Mouse (Mus musculus): ENCODE measurements around the gene Ahcy. TPM values are rescaled to one million over a fixed set of nuclear protein-coding genes. Genes with fewer than 3 reads are reported as not detected.
A peak's percentile ranks its signal among the peaks of the same experiment; 100 is the strongest.

Ahcy gene
- polyA plus RNA-seq, 1 experiment, result 127 TPM

DNA sequence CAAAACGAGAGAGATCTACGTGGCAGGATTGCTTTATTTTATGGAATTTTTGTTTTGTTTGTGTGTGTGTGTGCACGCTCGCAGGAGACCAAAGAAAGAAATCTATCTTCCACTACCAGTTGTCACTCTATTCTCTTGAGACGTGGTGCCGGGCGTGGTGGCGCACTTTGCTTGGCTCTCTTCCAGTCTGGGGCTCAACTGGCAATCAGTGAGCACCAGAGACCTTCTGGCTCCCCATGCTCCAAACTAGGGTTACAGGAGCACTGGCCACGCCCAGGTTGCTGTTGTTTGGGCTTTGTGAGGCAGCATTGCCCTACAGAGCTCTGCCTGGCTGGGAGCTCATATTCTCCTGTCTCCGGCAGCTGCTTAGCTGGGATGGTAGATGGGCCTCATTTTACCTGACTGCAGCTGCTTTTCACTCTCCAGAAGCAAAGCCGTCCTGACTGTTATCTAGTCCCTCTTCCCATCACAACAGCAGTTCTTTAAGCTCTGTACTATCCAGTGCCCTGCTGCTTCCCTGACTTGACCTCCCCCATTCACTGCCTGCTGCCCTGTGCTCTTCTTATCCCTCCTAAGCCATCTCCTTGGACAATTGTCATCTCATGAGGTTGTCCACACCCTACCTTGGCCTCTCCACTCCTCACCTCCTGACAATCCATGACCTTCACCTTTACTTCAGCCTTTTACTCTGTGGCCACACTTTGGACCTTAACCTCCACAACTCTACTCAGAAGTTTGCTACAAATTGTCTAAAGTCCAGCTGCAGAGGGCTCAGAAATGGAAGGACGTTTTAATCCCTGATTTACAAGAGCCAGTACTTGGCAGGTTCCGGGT, 16.8 kb upstream of the Ahcy start:
- Histone ChIP-seq H3K36me3 (ENCODE audit: control insufficient read depth, insufficient read depth) (no peaks in the 10 kb centered on the region), H3K79me3 (ENCODE audit: low read depth) (no peaks in the 10 kb centered on the region), H3K79me2 (ENCODE audit: control insufficient read depth, insufficient read depth) (no peaks in the 10 kb centered on the region)

DNA sequence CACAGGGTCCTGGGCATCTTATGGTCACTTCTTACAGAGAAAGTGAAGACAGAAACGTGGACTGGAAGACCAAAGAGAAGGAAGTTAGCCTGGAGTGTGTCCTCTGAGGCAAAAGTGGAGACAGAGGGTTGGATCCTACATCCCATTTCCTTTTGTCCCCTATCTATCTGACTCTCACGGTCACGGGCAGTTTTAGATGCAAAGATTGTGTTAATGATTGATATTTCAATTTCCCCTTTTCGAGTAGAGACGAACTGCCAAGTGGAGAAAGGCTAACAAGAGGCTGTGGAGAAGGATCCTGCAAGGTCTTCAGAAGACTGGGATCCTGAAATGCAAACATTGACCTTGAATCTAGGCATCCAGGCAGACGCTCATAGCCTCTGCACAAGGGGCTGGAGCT, 14.0 kb upstream of the Ahcy start:
- Histone ChIP-seq H3K79me2 (ENCODE audit: control insufficient read depth, insufficient read depth) (no peaks in the 10 kb centered on the region), H3ac (ENCODE audit: control insufficient read depth, insufficient read length, low read depth) (no peak overlapping the region), H3K36me3 (ENCODE audit: control insufficient read depth, insufficient read depth) (no peaks in the 10 kb centered on the region), H3K27me3 (ENCODE audit: control insufficient read depth, insufficient read depth, insufficient read length) (no peaks in the 10 kb centered on the region), H3K79me3 (ENCODE audit: low read depth) (no peaks in the 10 kb centered on the region), H3K4me3 (ENCODE audit: insufficient read depth, poor library complexity, severe bottlenecking) (no peak overlapping the region)
- TF ChIP-seq FOSL1 (IDR thresholded peaks at IDR 0.05; ENCODE audit: insufficient read depth, low read length, poor library complexity, severe bottlenecking), result no peak
- no peak for TF ChIP-seq MAX (IDR thresholded peaks at IDR 0.05)
- TF ChIP-seq USF1 (IDR thresholded peaks at IDR 0.05; ENCODE audit: low read depth), result no peak
- TF ChIP-seq CEBPB (IDR thresholded peaks at IDR 0.05; ENCODE audit: low read depth), result no peak
- no peak for TF ChIP-seq MYOD1 (IDR thresholded peaks at IDR 0.05; ENCODE audit: control insufficient read depth, insufficient read length, low read depth)
- no peak for TF ChIP-seq CTCF (IDR thresholded peaks at IDR 0.05; ENCODE audit: control insufficient read depth, insufficient read depth, insufficient read length)
- no peak for TF ChIP-seq MYOG (IDR thresholded peaks at IDR 0.05; ENCODE audit: control insufficient read depth, extremely low read depth, insufficient read length)

More for the DNA sequence above, 16.8 kb upstream of the Ahcy start:
- Histone ChIP-seq H3ac (ENCODE audit: control insufficient read depth, insufficient read length, low read depth) (no peak overlapping the region), H3K27me3 (ENCODE audit: control insufficient read depth, insufficient read depth, insufficient read length) (no peaks in the 10 kb centered on the region), H3K4me3 (ENCODE audit: insufficient read depth, poor library complexity, severe bottlenecking) (no peak overlapping the region)
- TF ChIP-seq USF1 (IDR thresholded peaks at IDR 0.05; ENCODE audit: low read depth), result no peak
- no peak for TF ChIP-seq MAX (IDR thresholded peaks at IDR 0.05)
- no peak for TF ChIP-seq MYOD1 (IDR thresholded peaks at IDR 0.05; ENCODE audit: control insufficient read depth, insufficient read length, low read depth)
- no peak for TF ChIP-seq CTCF (IDR thresholded peaks at IDR 0.05; ENCODE audit: control insufficient read depth, insufficient read depth, insufficient read length)
- no peak for TF ChIP-seq CEBPB (IDR thresholded peaks at IDR 0.05; ENCODE audit: low read depth)
- TF ChIP-seq FOSL1 (IDR thresholded peaks at IDR 0.05; ENCODE audit: insufficient read depth, low read length, poor library complexity, severe bottlenecking), result no peak
- no peak for TF ChIP-seq MYOG (IDR thresholded peaks at IDR 0.05; ENCODE audit: control insufficient read depth, extremely low read depth, insufficient read length)

DNA sequence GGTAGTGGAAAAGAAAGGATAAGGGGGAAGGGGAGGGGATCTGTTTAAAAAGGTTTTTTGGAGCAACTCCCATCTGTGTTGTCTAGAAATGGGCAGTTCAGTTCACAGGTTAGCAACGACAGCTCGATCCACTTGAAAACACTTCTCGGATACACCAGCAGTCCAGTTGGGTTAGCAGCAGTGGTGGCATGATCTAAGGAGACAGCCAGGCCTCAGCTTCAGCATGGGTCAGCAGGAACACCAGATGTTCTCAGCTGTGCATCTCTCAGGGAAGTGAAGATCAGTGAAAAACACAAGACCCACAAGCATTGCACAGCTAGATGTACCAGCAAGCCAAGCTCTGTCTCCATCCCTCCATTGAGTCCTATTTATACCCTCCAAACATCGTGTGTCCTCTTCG, 12.0 kb upstream of the Ahcy start:
- H3K79me3 ChIP-seq (ENCODE audit: low read depth), result no peaks in the 10 kb centered on the region
- no peaks in the 10 kb centered on the region for H3K27me3 ChIP-seq (ENCODE audit: control insufficient read depth, insufficient read depth, insufficient read length)
- no peaks in the 10 kb centered on the region for H3K36me3 ChIP-seq (ENCODE audit: control insufficient read depth, insufficient read depth)
- no peaks in the 10 kb centered on the region for H3K79me2 ChIP-seq (ENCODE audit: control insufficient read depth, insufficient read depth)
- TF ChIP-seq MYOD1 (IDR thresholded peaks at IDR 0.05; ENCODE audit: control insufficient read depth, insufficient read length, low read depth) (no peak), CEBPB (IDR thresholded peaks at IDR 0.05; ENCODE audit: low read depth) (no peak), USF1 (IDR thresholded peaks at IDR 0.05; ENCODE audit: low read depth) (no peak), MYOG (IDR thresholded peaks at IDR 0.05; ENCODE audit: control insufficient read depth, extremely low read depth, insufficient read length) (no peak), FOSL1 (IDR thresholded peaks at IDR 0.05; ENCODE audit: insufficient read depth, low read length, poor library complexity, severe bottlenecking) (no peak), CTCF (IDR thresholded peaks at IDR 0.05; ENCODE audit: control insufficient read depth, insufficient read depth, insufficient read length) (no peak), MAX (IDR thresholded peaks at IDR 0.05) (no peak)
- H3K4me3 ChIP-seq (ENCODE audit: insufficient read depth, poor library complexity, severe bottlenecking), result no peak overlapping the region
- H3ac ChIP-seq (ENCODE audit: control insufficient read depth, insufficient read length, low read depth), result no peak overlapping the region

DNA sequence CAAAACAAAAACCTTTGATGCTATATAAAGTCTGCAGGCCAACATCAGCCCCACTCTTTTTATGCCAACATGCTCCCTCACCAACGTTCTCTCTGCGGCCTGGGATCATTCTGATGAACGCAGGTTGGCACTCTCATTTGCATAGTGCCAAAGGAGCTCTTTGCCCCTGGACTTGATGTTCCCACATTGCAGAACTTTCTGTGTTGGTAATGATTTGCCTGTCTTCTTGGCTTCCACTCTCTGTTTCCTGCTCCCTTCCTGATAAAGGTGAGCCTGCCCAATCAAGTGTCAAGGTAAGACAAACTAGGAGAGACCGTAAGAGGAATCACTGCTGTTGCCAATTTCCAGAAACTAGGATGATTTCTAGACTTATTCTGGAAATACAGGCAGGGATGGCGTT, 10.2 kb upstream of the Ahcy start:
- no peak overlapping the region for H3ac ChIP-seq (ENCODE audit: control insufficient read depth, insufficient read length, low read depth)
- TF ChIP-seq USF1 (IDR thresholded peaks at IDR 0.05; ENCODE audit: low read depth) (no peak), CEBPB (IDR thresholded peaks at IDR 0.05; ENCODE audit: low read depth) (no peak), MAX (IDR thresholded peaks at IDR 0.05) (no peak)
- H3K27me3 ChIP-seq (ENCODE audit: control insufficient read depth, insufficient read depth, insufficient read length), result no peaks in the 10 kb centered on the region
- no peak overlapping the region for H3K4me3 ChIP-seq (ENCODE audit: insufficient read depth, poor library complexity, severe bottlenecking)
- H3K36me3 ChIP-seq (ENCODE audit: control insufficient read depth, insufficient read depth), result no peaks in the 10 kb centered on the region
- H3K79me3 ChIP-seq (ENCODE audit: low read depth), result no peaks in the 10 kb centered on the region
- no peaks in the 10 kb centered on the region for H3K79me2 ChIP-seq (ENCODE audit: control insufficient read depth, insufficient read depth)

DNA sequence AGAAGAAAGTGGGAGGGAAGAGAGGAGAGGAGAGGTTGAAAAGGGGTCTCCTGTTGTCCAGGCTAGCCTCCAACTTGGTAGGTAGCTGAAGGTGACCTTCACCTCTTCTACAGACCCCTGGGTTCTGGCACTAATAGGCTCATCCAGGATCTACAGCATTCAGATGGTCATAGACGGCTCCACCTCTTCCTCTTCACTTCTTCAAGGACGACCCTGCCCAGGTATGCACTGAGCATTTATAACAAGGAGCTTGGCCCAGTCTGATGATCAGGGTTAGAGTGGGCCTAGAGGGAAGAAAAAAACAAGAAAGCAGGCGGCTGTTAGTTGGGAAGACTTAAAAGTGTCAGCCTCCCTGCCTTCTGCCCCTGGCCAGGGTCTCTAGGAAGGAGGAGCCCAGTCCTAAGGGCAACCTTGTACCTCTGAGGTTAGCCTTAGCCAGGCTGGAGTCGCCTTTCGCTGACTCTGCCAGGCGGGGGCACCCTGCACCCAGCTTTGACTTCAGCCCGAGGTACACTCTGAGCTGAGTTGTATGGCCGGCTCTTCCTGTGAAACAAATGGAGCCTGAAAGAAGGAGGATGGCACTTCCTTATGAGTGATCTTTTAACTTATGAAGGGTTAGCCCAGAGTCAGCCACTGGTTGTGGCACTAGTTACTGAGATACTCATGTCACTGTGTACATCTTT, 8.0 kb upstream of the Ahcy start:
- TF ChIP-seq FOSL1 (IDR thresholded peaks at IDR 0.05; ENCODE audit: insufficient read depth, low read length, poor library complexity, severe bottlenecking) (no peak), CTCF (IDR thresholded peaks at IDR 0.05; ENCODE audit: control insufficient read depth, insufficient read depth, insufficient read length) (peak; percentile 87), MYOG (IDR thresholded peaks at IDR 0.05; ENCODE audit: control insufficient read depth, extremely low read depth, insufficient read length) (no peak)
- H3K79me2 ChIP-seq (ENCODE audit: control insufficient read depth, insufficient read depth), result no peaks in the 10 kb centered on the region
- no peaks in the 10 kb centered on the region for H3K27me3 ChIP-seq (ENCODE audit: control insufficient read depth, insufficient read depth, insufficient read length)
- H3K36me3 ChIP-seq (ENCODE audit: control insufficient read depth, insufficient read depth), result no peaks in the 10 kb centered on the region
- no peak overlapping the region for H3ac ChIP-seq (ENCODE audit: control insufficient read depth, insufficient read length, low read depth)
- no peak overlapping the region for H3K4me3 ChIP-seq (ENCODE audit: insufficient read depth, poor library complexity, severe bottlenecking)
- H3K79me3 ChIP-seq (ENCODE audit: low read depth), result no peaks in the 10 kb centered on the region
